Mouse (Mus musculus): ENCODE measurements around the gene Ppm1n. TPM values are rescaled to one million over a fixed set of nuclear protein-coding genes. Genes with fewer than 3 reads are reported as not detected.

The Ppm1n gene
- polyA plus RNA-seq (2016; fragmentation: Nextera tagmentation; extraction: Ambion mirVana), result 0.41 and 0.51 TPM in 2 replicates

DNA sequence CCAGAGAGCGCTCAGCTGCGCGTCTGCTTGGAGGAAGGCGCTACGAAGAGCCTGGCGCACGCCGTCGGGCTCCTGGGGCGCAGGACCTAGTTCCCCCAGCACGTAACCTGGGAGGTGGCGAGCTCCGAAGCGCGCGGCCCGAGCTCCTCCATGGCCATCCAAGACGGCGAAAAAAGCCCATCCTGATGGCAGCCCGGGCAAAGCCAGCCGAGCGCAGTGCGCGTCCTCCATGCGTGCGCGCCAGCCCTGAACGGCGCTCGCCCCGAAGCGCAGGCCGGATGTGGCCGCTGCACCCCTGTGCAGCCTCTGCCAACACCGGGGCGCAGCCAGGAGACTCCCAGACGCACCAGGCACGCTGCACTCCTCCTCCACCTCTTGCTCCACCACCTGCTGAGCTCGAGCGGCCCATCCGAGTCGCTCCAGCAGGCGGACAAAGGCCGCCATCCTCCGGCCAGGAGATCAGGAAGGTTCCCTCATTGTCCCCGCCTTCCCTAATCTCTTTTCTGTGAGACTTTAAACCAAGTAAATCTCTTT lies at the start of gene Ppm1n:
TSS of gene Ppm1n (minus strand) at position 484 of the 534 bp plus-strand sequence.
- H3K9me3 ChIP-seq, result 0 out of 2 replicates have a peak, but pooled peaks cover 4% of the 10 kb centered on the region
- H3K4me3 ChIP-seq, result peak within 1 kb of the TSS; percentile 47
- no peaks in the 10 kb centered on the region for H3K36me3 ChIP-seq (replicated peaks)
- DNase-seq (ENCODE audit: extremely low spot score, low spot score), result no peak
- peaks cover 76% of the 10 kb centered on the region for H3K27me3 ChIP-seq (ENCODE audit: poor library complexity, severe bottlenecking)
- H3K4me1 ChIP-seq, result peaks cover 27% of the 10 kb centered on the region
- WGBS, result under 1% methylated on average over 46 of the region's 46 CpGs
- H3K27ac ChIP-seq, result peak within 1 kb of the TSS; percentile 35; the same call in 1 of the 2 replicates

GRCm38 (mm10) chr7:19328425-19328824 lies 48.6 kb upstream of the Ppm1n start:
- Histone ChIP-seq H3K4me3 (no peak overlapping the region), H3K4me1 (peaks cover 36% of the 10 kb centered on the region), H3K27me3 (ENCODE audit: poor library complexity, severe bottlenecking) (peaks cover 18% of the 10 kb centered on the region), H3K36me3 (replicated peaks) (no peaks in the 10 kb centered on the region), H3K9me3 (peaks cover 3% of the 10 kb centered on the region; the same call in 1 of the 2 replicates), H3K27ac (no peak overlapping the region)
- DNase-seq (ENCODE audit: extremely low spot score, low spot score), result no peak

- peak overlapping the region; percentile 57; the same call in 1 of the 2 replicates for H3K4me3 ChIP-seq
- H3K36me3 ChIP-seq (replicated peaks), result no peaks in the 10 kb centered on the region
- H3K27me3 ChIP-seq (ENCODE audit: poor library complexity, severe bottlenecking), result peaks cover 21% of the 10 kb centered on the region
- H3K4me1 ChIP-seq, result peaks cover 30% of the 10 kb centered on the region
- DNase-seq (ENCODE audit: extremely low spot score, low spot score), result no peak
- WGBS, result 81% methylated on average over 5 of the region's 5 CpGs
- H3K9me3 ChIP-seq, result peaks cover 2% of the 10 kb centered on the region; the same call in 1 of the 2 replicates
- peak overlapping the region; percentile 82 for H3K27ac ChIP-seq
Observed at GRCm38 (mm10) chr7:19327782-19328181, 47.9 kb upstream of the Ppm1n start.

DNA sequence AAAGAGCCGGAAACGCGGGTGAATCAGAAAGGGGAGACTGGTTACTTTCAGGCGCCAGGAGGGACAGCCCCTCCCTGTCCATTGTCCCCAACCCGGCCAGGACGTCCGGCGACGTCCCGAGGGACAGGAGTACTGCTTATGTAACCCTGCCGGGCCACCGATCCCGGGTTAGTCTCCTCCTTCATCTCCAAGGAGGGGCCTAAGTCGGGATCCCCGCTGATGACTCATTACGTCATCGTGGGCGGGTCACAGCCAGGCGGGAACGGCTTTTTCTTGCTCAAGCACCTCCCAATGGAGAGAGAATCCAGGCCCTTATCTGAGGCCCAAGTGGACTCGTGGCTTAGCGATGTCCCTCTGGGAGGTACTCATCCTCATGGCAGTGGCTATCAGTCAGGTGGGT lies 47.3 kb upstream of the Ppm1n start:
- peak; percentile 88 for DNase-seq (ENCODE audit: extremely low spot score, low spot score)
- Histone ChIP-seq H3K27me3 (ENCODE audit: poor library complexity, severe bottlenecking) (peaks cover 19% of the 10 kb centered on the region), H3K4me3 (peak overlapping the region; percentile 57), H3K9me3 (no peaks in the 10 kb centered on the region), H3K36me3 (replicated peaks) (no peaks in the 10 kb centered on the region), H3K27ac (peak overlapping the region; percentile 82), H3K4me1 (peaks cover 26% of the 10 kb centered on the region)
- WGBS, result 0% methylated on average over 22 of the region's 22 CpGs

- peak; percentile 92 for DNase-seq (ENCODE audit: extremely low spot score, low spot score)
- H3K27ac ChIP-seq, result peak overlapping the region; percentile 82
Observed at GRCm38 (mm10) chr7:19326359-19326758, 46.5 kb upstream of the Ppm1n start.

GRCm38 (mm10) chr7:19325262-19326199 lies 45.7 kb upstream of the Ppm1n start:
- Histone ChIP-seq H3K27me3 (ENCODE audit: poor library complexity, severe bottlenecking) (0 out of 2 replicates have a peak, but pooled peaks cover 8% of the 10 kb centered on the region), H3K4me1 (peaks cover 34% of the 10 kb centered on the region), H3K4me3 (peak overlapping the region; percentile 57; the same call in 1 of the 2 replicates), H3K9me3 (no peaks in the 10 kb centered on the region), H3K27ac (peak overlapping the region; percentile 82), H3K36me3 (replicated peaks) (no peaks in the 10 kb centered on the region)
- DNase-seq (ENCODE audit: extremely low spot score, low spot score), result no peak
- 73% methylated on average over 21 of the region's 21 CpGs for WGBS

More at GRCm38 (mm10) chr7:19326359-19326758, 46.5 kb upstream of the Ppm1n start:
- Histone ChIP-seq H3K36me3 (replicated peaks) (no peaks in the 10 kb centered on the region), H3K4me1 (peaks cover 30% of the 10 kb centered on the region), H3K4me3 (peak overlapping the region; percentile 57), H3K27me3 (ENCODE audit: poor library complexity, severe bottlenecking) (peaks cover 12% of the 10 kb centered on the region), H3K9me3 (no peaks in the 10 kb centered on the region)
- WGBS, result 1% methylated on average over 20 of the region's 20 CpGs

GRCm38 (mm10) chr7:19324221-19324620 lies 44.4 kb upstream of the Ppm1n start:
- 86% methylated on average over 11 of the region's 11 CpGs for WGBS
- Histone ChIP-seq H3K4me3 (no peak overlapping the region), H3K27me3 (ENCODE audit: poor library complexity, severe bottlenecking) (peaks cover 11% of the 10 kb centered on the region), H3K27ac (no peak overlapping the region), H3K9me3 (no peaks in the 10 kb centered on the region), H3K4me1 (peaks cover 47% of the 10 kb centered on the region), H3K36me3 (replicated peaks) (no peaks in the 10 kb centered on the region)
- no peak for DNase-seq (ENCODE audit: extremely low spot score, low spot score)

DNA sequence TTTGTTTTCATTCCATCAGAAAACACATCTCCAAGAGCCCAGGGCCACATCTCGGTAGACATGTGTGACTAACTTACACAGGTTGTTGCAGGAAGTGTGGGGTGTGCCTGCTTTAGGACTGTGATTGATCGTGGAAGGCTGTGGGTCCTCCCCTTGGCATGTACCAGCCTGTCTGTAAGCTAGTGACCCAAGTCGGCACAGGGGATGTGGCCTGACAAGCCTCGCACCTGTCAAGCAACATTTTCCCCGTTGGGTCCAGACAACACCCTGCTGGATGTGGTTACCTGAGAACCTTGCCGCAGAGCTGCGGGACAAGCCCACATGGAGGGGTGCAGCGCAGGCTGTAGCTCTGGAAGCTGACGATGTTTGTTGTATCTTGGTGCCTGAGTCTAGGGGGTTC lies 42.6 kb upstream of the Ppm1n start:
- no peak for DNase-seq (ENCODE audit: extremely low spot score, low spot score)
- Histone ChIP-seq H3K27ac (no peak overlapping the region), H3K4me3 (no peak overlapping the region), H3K27me3 (ENCODE audit: poor library complexity, severe bottlenecking) (peaks cover 29% of the 10 kb centered on the region), H3K36me3 (replicated peaks) (no peaks in the 10 kb centered on the region), H3K9me3 (no peaks in the 10 kb centered on the region), H3K4me1 (peaks cover 44% of the 10 kb centered on the region)
- 57% methylated on average over 9 of the region's 9 CpGs for WGBS

GRCm38 (mm10) chr7:19321464-19321863 lies 41.6 kb upstream of the Ppm1n start:
- Histone ChIP-seq H3K9me3 (no peaks in the 10 kb centered on the region), H3K4me1 (peaks cover 38% of the 10 kb centered on the region), H3K36me3 (replicated peaks) (no peaks in the 10 kb centered on the region), H3K27me3 (ENCODE audit: poor library complexity, severe bottlenecking) (peaks cover 39% of the 10 kb centered on the region), H3K4me3 (no peak overlapping the region), H3K27ac (no peak overlapping the region)
- WGBS, result 74% methylated on average over 5 of the region's 5 CpGs
- DNase-seq (ENCODE audit: extremely low spot score, low spot score), result no peak

DNA sequence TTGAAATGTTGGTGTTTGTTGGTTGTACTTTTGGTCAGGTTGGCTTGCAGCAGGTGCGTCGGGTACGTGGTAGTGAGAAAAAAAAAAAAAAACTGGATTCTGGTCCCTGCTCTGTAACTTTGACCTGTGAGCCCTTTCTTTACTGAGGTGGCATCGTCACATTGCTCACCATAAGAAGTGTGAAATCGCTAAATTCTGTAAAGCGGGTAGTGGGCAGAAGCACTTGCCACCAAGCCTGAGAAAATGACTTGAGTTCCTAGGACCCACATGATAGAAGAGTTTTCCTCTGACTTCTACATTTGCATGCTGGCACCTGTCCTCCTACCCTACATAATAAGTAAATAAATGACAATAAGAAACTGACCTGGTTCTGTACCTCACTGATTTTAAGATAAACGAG lies 40.8 kb upstream of the Ppm1n start:
- Histone ChIP-seq H3K36me3 (replicated peaks) (no peaks in the 10 kb centered on the region), H3K4me3 (peak overlapping the region; percentile 62; the same call in 1 of the 2 replicates), H3K4me1 (peaks cover 35% of the 10 kb centered on the region), H3K27me3 (ENCODE audit: poor library complexity, severe bottlenecking) (peaks cover 44% of the 10 kb centered on the region), H3K9me3 (no peaks in the 10 kb centered on the region), H3K27ac (no peak overlapping the region)
- no peak for DNase-seq (ENCODE audit: extremely low spot score, low spot score)
- 49% methylated on average over 7 of the region's 7 CpGs for WGBS

DNA sequence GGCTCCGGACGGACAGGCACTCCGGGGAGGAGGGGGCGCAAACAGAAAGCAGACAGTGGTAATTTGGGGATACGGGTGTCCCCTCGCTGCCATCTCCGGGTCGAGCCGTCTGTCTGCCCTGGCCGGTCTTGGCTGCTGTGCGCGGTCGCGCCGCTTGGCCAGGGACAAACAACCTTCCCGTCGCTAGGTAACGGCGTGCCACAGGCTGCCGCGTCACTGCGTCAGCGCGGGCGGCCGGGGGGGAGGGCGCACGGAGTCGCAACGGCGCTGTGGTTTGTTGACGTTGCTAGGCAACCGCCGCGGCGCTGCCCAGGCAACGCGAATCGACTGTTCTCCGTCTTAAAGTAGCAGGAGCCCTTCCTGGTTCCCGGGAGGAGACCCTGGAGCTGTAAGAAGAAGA lies 40.0 kb upstream of the Ppm1n start:
- Histone ChIP-seq H3K36me3 (replicated peaks) (no peaks in the 10 kb centered on the region), H3K4me3 (peak overlapping the region; percentile 62), H3K27ac (peak overlapping the region; percentile 72), H3K9me3 (no peaks in the 10 kb centered on the region), H3K27me3 (ENCODE audit: poor library complexity, severe bottlenecking) (peaks cover 46% of the 10 kb centered on the region), H3K4me1 (peaks cover 34% of the 10 kb centered on the region)
- peak; percentile 97 for DNase-seq (ENCODE audit: extremely low spot score, low spot score)
- WGBS, result under 1% methylated on average over 41 of the region's 41 CpGs

DNA sequence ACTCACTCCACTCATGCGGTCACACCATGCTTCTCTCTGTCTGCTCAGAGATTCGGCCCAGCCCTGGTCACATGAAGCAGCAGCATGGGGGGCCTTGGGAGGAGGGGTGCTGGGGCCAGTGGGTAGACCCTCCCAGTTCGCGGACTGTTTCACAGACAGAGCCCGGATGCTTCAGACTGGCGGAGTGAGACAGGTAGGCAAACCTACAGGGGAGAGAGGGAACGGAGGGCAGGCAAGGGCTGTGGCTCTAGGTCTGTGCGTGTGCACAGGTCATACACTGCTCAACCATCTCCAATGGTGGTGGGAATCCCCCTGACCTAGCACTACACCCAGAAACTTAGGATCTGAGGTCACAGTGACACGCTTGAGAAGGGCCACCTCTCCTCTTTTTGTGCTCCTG lies 39.6 kb upstream of the Ppm1n start:
- Histone ChIP-seq H3K4me3 (peak overlapping the region; percentile 62), H3K9me3 (no peaks in the 10 kb centered on the region), H3K4me1 (peaks cover 34% of the 10 kb centered on the region), H3K27ac (peak overlapping the region; percentile 72), H3K36me3 (replicated peaks) (no peaks in the 10 kb centered on the region), H3K27me3 (ENCODE audit: poor library complexity, severe bottlenecking) (peaks cover 48% of the 10 kb centered on the region)
- DNase-seq (ENCODE audit: extremely low spot score, low spot score), result no peak
- 19% methylated on average over 9 of the region's 9 CpGs for WGBS

GRCm38 (mm10) chr7:19318676-19319075 lies 38.8 kb upstream of the Ppm1n start:
- Histone ChIP-seq H3K4me3 (no peak overlapping the region), H3K4me1 (peaks cover 34% of the 10 kb centered on the region), H3K36me3 (replicated peaks) (no peaks in the 10 kb centered on the region), H3K9me3 (no peaks in the 10 kb centered on the region), H3K27ac (no peak overlapping the region), H3K27me3 (ENCODE audit: poor library complexity, severe bottlenecking) (peaks cover 55% of the 10 kb centered on the region)
- no peak for DNase-seq (ENCODE audit: extremely low spot score, low spot score)
- WGBS, result 82% methylated on average over 7 of the region's 7 CpGs

Measured in forebrain, embryonic 10.5 days (tissue).